Mouse (Mus musculus) liver, embryonic 15.5 days (tissue): ENCODE measurements at regions not wholly inside any gene's neighbourhood (a gene's known extent, or its start where the extent isn't known, plus 50 kb on each side); places are given as distances from the start of the nearest gene placed in this dataset.

Source experiments
- ATAC-seq: fragments of 200-750 bp; cut with Nextera tagmentation; 2 replicates; pipeline ENCODE4 v1.8.0; 2017; ENCODE audit warnings: moderate number of reproducible peaks, mild to moderate bottlenecking, moderate library complexity; ENCODE audit not compliant: insufficient read depth
- H3K27ac ChIP-seq: fragments of 300-500 bp; sonication (generic); replicated peaks from 2 replicates; pipeline ENCODE4 v1.5.1; 2015; ENCODE audit warnings: mild to moderate bottlenecking, inconsistent platforms
- H3K27me3 ChIP-seq: fragments of 300-500 bp; sonication (generic); 2 replicates; pipeline ENCODE4 v1.6.1; 2015; ENCODE audit warnings: mild to moderate bottlenecking, inconsistent platforms
- H3K36me3 ChIP-seq: fragments of 300-500 bp; sonication (generic); replicated peaks from 2 replicates; pipeline ENCODE4 v1.6.1; 2015; ENCODE audit warnings: moderate library complexity, mild to moderate bottlenecking, inconsistent platforms
- H3K4me1 ChIP-seq: fragments of 300-500 bp; sonication (generic); replicated peaks from 2 replicates; pipeline ENCODE4 v1.6.1; 2015; ENCODE audit warnings: inconsistent platforms
- H3K4me2 ChIP-seq: fragments of 300-500 bp; sonication (generic); 2 replicates; pipeline ENCODE4 v1.6.1; 2015; ENCODE audit warnings: moderate library complexity, mild to moderate bottlenecking, inconsistent platforms
- H3K4me3 ChIP-seq: fragments of 300-500 bp; sonication (generic); replicated peaks from 2 replicates; pipeline ENCODE4 v1.5.1; 2015; ENCODE audit warnings: mild to moderate bottlenecking, inconsistent platforms
- H3K9ac ChIP-seq: fragments of 300-500 bp; sonication (generic); 2 replicates; pipeline ENCODE4 v1.6.1; 2015; ENCODE audit warnings: moderate library complexity, mild to moderate bottlenecking, inconsistent platforms
- H3K9me3 ChIP-seq: fragments of 300-500 bp; sonication (generic); replicated peaks from 2 replicates; pipeline ENCODE4 v1.6.1; 2016; ENCODE audit warnings: inconsistent platforms
- WGBS: fragments of 180-500 bp; shearing (Covaris S2); methylation state at CpG from one replicate; pipeline ENCODE4 v1.1.7; 2015; ENCODE audit warnings: mixed read lengths; ENCODE audit not compliant: insufficient replicate concordance; 5-methylcytosine and 5-hydroxymethylcytosine counted together

- WGBS, result 61% methylated on average over 2 of the region's 2 CpGs
- no peak overlapping the region for H3K27ac ChIP-seq
- no peaks in the 10 kb centered on the region for H3K36me3 ChIP-seq
- H3K4me1 ChIP-seq, result no peaks in the 10 kb centered on the region
- no peaks in the 10 kb centered on the region for H3K27me3 ChIP-seq
- H3K4me3 ChIP-seq, result no peak overlapping the region
- H3K4me2 ChIP-seq, result no peak overlapping the region
- no peaks in the 10 kb centered on the region for H3K9me3 ChIP-seq
- no peak overlapping the region for H3K9ac ChIP-seq
- ATAC-seq, result no peak
These were observed 444.3 kb downstream of the Gm826 start for GRCm38 (mm10) chr2:159889701-159890100.

GRCm38 (mm10) chr2:159884773-159885459 lies 449.0 kb downstream of the Gm826 start:
- Histone ChIP-seq H3K9me3 (no peaks in the 10 kb centered on the region), H3K4me3 (no peak overlapping the region), H3K27ac (no peak overlapping the region), H3K4me1 (no peaks in the 10 kb centered on the region), H3K9ac (no peak overlapping the region), H3K36me3 (no peaks in the 10 kb centered on the region), H3K4me2 (no peak overlapping the region), H3K27me3 (no peaks in the 10 kb centered on the region)
- no peak for ATAC-seq
- 76% methylated on average over 6 of the region's 6 CpGs for whole genome bisulfite sequencing

DNA sequence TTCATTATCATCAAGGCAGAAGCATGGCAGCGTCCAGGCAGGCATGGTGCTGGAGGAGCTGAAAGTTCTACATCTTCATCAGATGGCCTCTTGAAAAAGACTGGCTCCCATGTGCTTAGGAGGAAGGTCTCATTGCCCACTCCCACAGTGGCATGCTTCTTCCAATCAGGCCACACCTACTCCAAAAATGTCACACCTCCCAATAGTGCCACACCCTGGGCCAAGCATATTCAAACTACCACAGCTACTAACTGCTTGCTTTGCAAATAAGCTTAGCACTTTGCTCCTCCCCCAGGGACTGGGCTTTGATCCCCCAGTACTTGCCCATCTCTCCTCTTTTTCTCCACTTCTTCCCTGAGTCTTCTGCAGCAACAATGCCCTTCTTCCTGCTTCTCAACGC lies 467.0 kb downstream of the Gm826 start:
- H3K4me2 ChIP-seq, result no peak overlapping the region
- WGBS, result 28% methylated on average over 2 of the region's 2 CpGs
- H3K9me3 ChIP-seq, result no peaks in the 10 kb centered on the region
- no peak overlapping the region for H3K4me3 ChIP-seq
- ATAC-seq, result no peak
- H3K27me3 ChIP-seq, result no peaks in the 10 kb centered on the region
- H3K4me1 ChIP-seq, result no peaks in the 10 kb centered on the region
- H3K36me3 ChIP-seq, result no peaks in the 10 kb centered on the region
- no peak overlapping the region for H3K9ac ChIP-seq
- H3K27ac ChIP-seq, result no peak overlapping the region

GRCm38 (mm10) chr2:159866391-159866790 lies 467.6 kb downstream of the Gm826 start:
- ATAC-seq, result no peak
- Histone ChIP-seq H3K36me3 (no peaks in the 10 kb centered on the region), H3K27me3 (no peaks in the 10 kb centered on the region), H3K4me1 (no peaks in the 10 kb centered on the region), H3K9me3 (no peaks in the 10 kb centered on the region), H3K4me3 (no peak overlapping the region), H3K4me2 (no peak overlapping the region), H3K27ac (no peak overlapping the region), H3K9ac (no peak overlapping the region)
- WGBS, result 45% methylated on average over 1 of the region's 1 CpGs

DNA sequence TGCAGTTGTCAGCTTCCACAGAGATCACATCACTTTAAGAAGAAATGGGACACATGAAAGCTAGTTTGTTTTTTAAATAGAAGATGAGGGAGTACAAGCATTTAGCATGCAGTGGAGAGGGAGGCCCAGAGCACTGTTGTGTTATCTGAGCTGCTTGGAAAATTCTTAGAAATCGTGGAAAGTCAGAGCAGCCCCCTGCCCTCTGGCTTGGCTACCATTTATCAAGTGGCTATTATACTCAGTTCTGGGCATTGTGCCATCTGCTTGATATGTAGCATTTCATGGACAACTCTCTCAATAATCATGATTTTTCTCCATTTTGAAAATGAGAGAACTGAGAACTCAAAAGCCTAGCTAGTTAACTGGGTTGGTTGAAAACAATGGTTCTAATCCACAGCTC lies 470.8 kb downstream of the Gm826 start:
- 54% methylated on average over 1 of the region's 1 CpGs for WGBS
- H3K27ac ChIP-seq, result no peak overlapping the region

DNA sequence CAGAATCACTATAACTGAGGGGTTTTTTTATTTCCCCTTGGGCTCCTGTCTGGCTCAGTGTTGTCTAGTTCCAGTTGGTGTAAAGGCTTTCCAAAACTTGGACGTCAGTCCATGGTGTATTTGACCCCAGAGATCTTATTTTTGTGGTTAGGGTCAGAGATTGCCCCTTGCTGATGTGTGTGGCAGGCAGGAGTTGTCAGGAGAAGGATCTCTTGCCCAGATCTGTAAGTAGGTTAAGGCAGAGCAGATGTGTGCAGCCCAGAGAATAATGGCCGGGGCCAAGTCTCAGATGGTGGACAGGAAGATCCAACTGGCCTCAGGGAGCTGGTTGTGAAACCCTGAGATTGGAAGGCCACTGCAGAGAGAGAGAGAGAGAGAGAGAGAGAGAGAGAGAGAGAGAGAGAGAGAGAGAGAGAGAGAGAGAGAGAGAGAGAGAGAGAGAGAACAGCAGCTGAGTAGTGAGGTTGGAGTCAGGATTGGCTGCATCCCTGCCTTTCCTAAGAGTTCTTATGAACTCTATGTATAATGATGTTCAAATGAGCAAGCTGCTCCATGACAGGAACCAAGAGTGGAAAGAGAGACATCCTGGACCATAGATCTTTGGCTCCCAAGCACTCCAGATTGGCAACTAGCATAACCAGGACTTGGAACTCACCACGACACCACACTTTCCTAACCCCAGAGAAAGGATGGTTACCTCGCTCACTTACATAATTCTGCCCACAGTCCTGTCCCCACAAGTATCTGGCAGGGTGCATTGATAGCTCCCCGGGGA lies 479.9 kb downstream of the Gm826 start:
- Histone ChIP-seq H3K36me3 (no peaks in the 10 kb centered on the region), H3K27ac (no peak overlapping the region), H3K9ac (no peak overlapping the region), H3K4me3 (no peak overlapping the region), H3K9me3 (no peaks in the 10 kb centered on the region), H3K4me1 (no peaks in the 10 kb centered on the region), H3K27me3 (no peaks in the 10 kb centered on the region), H3K4me2 (no peak overlapping the region)
- 54% methylated on average over 5 of the region's 5 CpGs for WGBS
- ATAC-seq, result no peak

More for the DNA sequence above, 470.8 kb downstream of the Gm826 start:
- no peaks in the 10 kb centered on the region for H3K36me3 ChIP-seq
- H3K4me3 ChIP-seq, result no peak overlapping the region
- no peak overlapping the region for H3K9ac ChIP-seq
- no peaks in the 10 kb centered on the region for H3K27me3 ChIP-seq
- H3K9me3 ChIP-seq, result no peaks in the 10 kb centered on the region
- no peak overlapping the region for H3K4me2 ChIP-seq
- ATAC-seq, result no peak
- no peaks in the 10 kb centered on the region for H3K4me1 ChIP-seq

DNA sequence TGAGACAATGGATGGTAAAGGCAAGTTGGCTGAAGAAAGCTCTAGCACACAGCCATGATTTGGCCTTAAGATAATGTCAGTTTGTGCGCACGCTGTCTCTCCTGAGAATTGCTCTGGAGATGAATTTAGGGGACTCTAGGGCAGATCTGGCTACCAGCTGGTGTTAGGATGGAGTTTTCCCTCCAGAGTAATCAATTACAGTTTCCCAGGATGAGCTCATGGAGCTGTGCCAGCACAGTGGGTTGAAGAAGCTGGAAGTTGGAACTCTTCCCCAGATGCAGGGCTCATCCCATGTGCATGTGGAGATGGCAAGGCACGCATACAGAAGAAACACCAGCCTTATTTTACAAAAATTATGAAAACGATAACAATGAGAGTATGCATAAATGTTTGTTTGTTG lies 481.0 kb downstream of the Gm826 start:
- no peak for ATAC-seq
- 66% methylated on average over 4 of the region's 4 CpGs for WGBS
- H3K4me1 ChIP-seq, result no peaks in the 10 kb centered on the region
- no peaks in the 10 kb centered on the region for H3K27me3 ChIP-seq
- H3K4me3 ChIP-seq, result no peak overlapping the region
- no peaks in the 10 kb centered on the region for H3K9me3 ChIP-seq
- H3K27ac ChIP-seq, result no peak overlapping the region
- H3K4me2 ChIP-seq, result no peak overlapping the region
- H3K36me3 ChIP-seq, result no peaks in the 10 kb centered on the region
- no peak overlapping the region for H3K9ac ChIP-seq

- no peaks in the 10 kb centered on the region for H3K36me3 ChIP-seq
- ATAC-seq, result no peak
- WGBS, result 62% methylated on average over 7 of the region's 7 CpGs
- no peak overlapping the region for H3K4me2 ChIP-seq
- no peak overlapping the region for H3K4me3 ChIP-seq
- no peaks in the 10 kb centered on the region for H3K4me1 ChIP-seq
- no peak overlapping the region for H3K9ac ChIP-seq
- no peaks in the 10 kb centered on the region for H3K9me3 ChIP-seq
- no peaks in the 10 kb centered on the region for H3K27me3 ChIP-seq
- no peak overlapping the region for H3K27ac ChIP-seq
These were observed 501.4 kb downstream of the Gm826 start for GRCm38 (mm10) chr2:159832488-159833113.

GRCm38 (mm10) chr2:159826417-159826816 lies 507.5 kb downstream of the Gm826 start:
- Histone ChIP-seq H3K27me3 (no peaks in the 10 kb centered on the region), H3K4me1 (no peaks in the 10 kb centered on the region), H3K36me3 (no peaks in the 10 kb centered on the region), H3K27ac (no peak overlapping the region), H3K9ac (no peak overlapping the region), H3K4me2 (no peak overlapping the region), H3K9me3 (no peaks in the 10 kb centered on the region), H3K4me3 (no peak overlapping the region)
- no peak for ATAC-seq
- 61% methylated on average over 2 of the region's 2 CpGs for WGBS

GRCm38 (mm10) chr2:159818556-159818955 lies 515.4 kb downstream of the Gm826 start:
- Histone ChIP-seq H3K27ac (no peak overlapping the region), H3K36me3 (no peaks in the 10 kb centered on the region), H3K27me3 (no peaks in the 10 kb centered on the region), H3K4me1 (no peaks in the 10 kb centered on the region), H3K4me3 (no peak overlapping the region), H3K4me2 (no peak overlapping the region), H3K9me3 (no peaks in the 10 kb centered on the region), H3K9ac (no peak overlapping the region)
- 66% methylated on average over 2 of the region's 2 CpGs for WGBS
- ATAC-seq, result no peak

GRCm38 (mm10) chr2:159816344-159816743 lies 517.6 kb downstream of the Gm826 start:
- Histone ChIP-seq H3K36me3 (no peaks in the 10 kb centered on the region), H3K9ac (no peak overlapping the region), H3K9me3 (no peaks in the 10 kb centered on the region), H3K4me3 (no peak overlapping the region), H3K27me3 (no peaks in the 10 kb centered on the region), H3K4me2 (no peak overlapping the region), H3K4me1 (no peaks in the 10 kb centered on the region), H3K27ac (no peak overlapping the region)
- WGBS, result 76% methylated on average over 8 of the region's 8 CpGs
- no peak for ATAC-seq
